Mouse (Mus musculus) heart, embryonic 16.5 days (tissue): ENCODE measurements at regions not wholly inside any gene's neighbourhood (a gene's known extent, or its start where the extent isn't known, plus 50 kb on each side); places are given as distances from the start of the nearest gene placed in this dataset.

Source experiments
- ATAC-seq: fragments of 200-750 bp; cut with Nextera tagmentation; replicated peaks from 2 replicates; pipeline ENCODE4 v1.8.0; 2017; ENCODE audit warnings: moderate number of reproducible peaks; ENCODE audit not compliant: insufficient read depth, low FRiP score; ENCODE audit errors: extremely low read depth
- H3K27ac ChIP-seq: fragments of 300-500 bp; sonication (generic); 2 replicates; pipeline ENCODE4 v1.5.1; 2014; ENCODE audit warnings: mild to moderate bottlenecking, low read length, control low read depth, moderate library complexity
- H3K27me3 ChIP-seq: fragments of 300-500 bp; sonication (generic); 2 replicates; pipeline ENCODE4 v1.6.1; 2014; ENCODE audit warnings: low read length, mixed read lengths; ENCODE audit not compliant: control insufficient read depth, insufficient read depth
- H3K36me3 ChIP-seq: fragments of 300-500 bp; sonication (generic); 2 replicates; pipeline ENCODE4 v1.6.1; 2014; ENCODE audit not compliant: control insufficient read depth, insufficient read depth
- H3K4me1 ChIP-seq: fragments of 300-500 bp; sonication (generic); 2 replicates; pipeline ENCODE4 v1.6.1; 2014; ENCODE audit warnings: low read length, mixed read lengths; ENCODE audit not compliant: control insufficient read depth, insufficient read depth
- H3K4me2 ChIP-seq: fragments of 300-500 bp; sonication (generic); 2 replicates; pipeline ENCODE4 v1.6.1; 2014; ENCODE audit warnings: low read depth, mild to moderate bottlenecking, control low read depth, low read length
- H3K4me3 ChIP-seq: fragments of 300-500 bp; sonication (generic); 2 replicates; pipeline ENCODE4 v1.5.1; 2014; ENCODE audit warnings: mild to moderate bottlenecking, control low read depth, low read length
- H3K9ac ChIP-seq: fragments of 300-500 bp; sonication (generic); 2 replicates; pipeline ENCODE4 v1.6.1; 2014; ENCODE audit warnings: low read length, control low read depth
- H3K9me3 ChIP-seq: fragments of 300-500 bp; sonication (generic); replicated peaks from 2 replicates; pipeline ENCODE4 v1.6.1; 2016; ENCODE audit warnings: low read length; ENCODE audit not compliant: control insufficient read depth
- WGBS: fragments of 180-500 bp; shearing (Covaris S2); extraction: QIAGEN DNeasy Blood & Tissue Kit; methylation state at CpG from one replicate; pipeline ENCODE4 v1.1.7; 2014; 5-methylcytosine and 5-hydroxymethylcytosine counted together

- Histone ChIP-seq H3K4me1 (no peaks in the 10 kb centered on the region), H3K9ac (no peak overlapping the region), H3K27me3 (no peaks in the 10 kb centered on the region), H3K4me3 (no peak overlapping the region), H3K4me2 (no peak overlapping the region), H3K36me3 (no peaks in the 10 kb centered on the region), H3K9me3 (no peaks in the 10 kb centered on the region), H3K27ac (no peak overlapping the region)
- ATAC-seq, result no peak
- WGBS, result 48% methylated on average over 5 of the region's 5 CpGs
These were observed 60.4 kb downstream of the Dact1 start for GRCm38 (mm10) chr12:71370091-71370490.

GRCm38 (mm10) chr12:71371948-71372347 is 62.3 kb downstream of the Dact1 start:
- Histone ChIP-seq H3K27ac (no peak overlapping the region), H3K9ac (no peak overlapping the region), H3K27me3 (no peaks in the 10 kb centered on the region), H3K4me3 (no peak overlapping the region), H3K9me3 (no peaks in the 10 kb centered on the region), H3K4me1 (no peaks in the 10 kb centered on the region), H3K36me3 (no peaks in the 10 kb centered on the region), H3K4me2 (no peak overlapping the region)
- ATAC-seq, result no peak
- 70% methylated on average over 5 of the region's 5 CpGs for WGBS

DNA sequence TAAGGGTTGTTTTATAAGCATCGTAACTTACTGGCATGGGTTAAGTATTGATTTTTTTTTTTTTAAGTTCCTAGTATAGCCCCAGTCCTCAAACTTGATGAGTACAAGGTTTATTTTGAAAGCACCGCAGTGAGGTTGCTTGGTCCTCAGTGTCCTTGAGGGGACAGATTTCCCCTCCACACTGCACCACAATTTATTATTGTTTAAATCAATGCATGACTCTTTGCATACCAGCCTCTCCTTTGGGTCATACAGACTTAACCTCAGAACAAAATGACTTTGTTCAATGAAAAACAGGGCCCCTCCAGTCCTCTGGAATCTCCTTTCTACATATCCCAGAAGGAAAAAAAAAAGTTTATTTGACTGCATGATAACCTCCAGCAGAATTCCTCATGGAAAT is 63.9 kb downstream of the Dact1 start:
- no peaks in the 10 kb centered on the region for H3K36me3 ChIP-seq
- 69% methylated on average over 2 of the region's 2 CpGs for WGBS

GRCm38 (mm10) chr12:71376446-71376845 is 66.8 kb downstream of the Dact1 start:
- Histone ChIP-seq H3K4me1 (no peaks in the 10 kb centered on the region), H3K36me3 (no peaks in the 10 kb centered on the region), H3K4me2 (no peak overlapping the region), H3K27ac (no peak overlapping the region), H3K9me3 (no peaks in the 10 kb centered on the region), H3K27me3 (no peaks in the 10 kb centered on the region), H3K9ac (no peak overlapping the region), H3K4me3 (no peak overlapping the region)
- ATAC-seq, result no peak
- WGBS, result 54% methylated on average over 8 of the region's 8 CpGs

More for the DNA sequence above, 63.9 kb downstream of the Dact1 start:
- Histone ChIP-seq H3K9me3 (no peaks in the 10 kb centered on the region), H3K4me1 (no peaks in the 10 kb centered on the region), H3K27ac (no peak overlapping the region), H3K4me3 (no peak overlapping the region), H3K4me2 (no peak overlapping the region), H3K9ac (no peak overlapping the region), H3K27me3 (no peaks in the 10 kb centered on the region)
- no peak for ATAC-seq

DNA sequence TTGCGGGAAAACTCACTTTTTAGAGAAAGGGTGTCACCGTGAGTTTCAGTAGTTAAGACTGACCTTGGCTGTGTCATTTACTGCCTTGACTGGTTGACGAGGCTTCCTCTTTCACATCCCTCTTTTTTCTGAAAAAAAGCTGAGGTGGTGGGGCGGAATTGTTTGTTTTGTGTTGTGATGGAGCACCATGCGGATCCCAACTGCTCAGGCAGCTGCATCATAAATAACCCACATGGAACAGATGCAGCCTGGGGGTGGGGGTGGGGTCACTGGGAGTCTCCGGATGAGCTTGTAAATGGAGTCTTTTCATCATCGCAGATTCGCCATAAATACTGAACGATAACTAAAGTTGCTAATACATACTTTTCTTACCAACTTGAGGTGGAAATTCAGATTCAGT is 67.3 kb downstream of the Dact1 start:
- 67% methylated on average over 9 of the region's 9 CpGs for WGBS
- no peak for ATAC-seq

DNA sequence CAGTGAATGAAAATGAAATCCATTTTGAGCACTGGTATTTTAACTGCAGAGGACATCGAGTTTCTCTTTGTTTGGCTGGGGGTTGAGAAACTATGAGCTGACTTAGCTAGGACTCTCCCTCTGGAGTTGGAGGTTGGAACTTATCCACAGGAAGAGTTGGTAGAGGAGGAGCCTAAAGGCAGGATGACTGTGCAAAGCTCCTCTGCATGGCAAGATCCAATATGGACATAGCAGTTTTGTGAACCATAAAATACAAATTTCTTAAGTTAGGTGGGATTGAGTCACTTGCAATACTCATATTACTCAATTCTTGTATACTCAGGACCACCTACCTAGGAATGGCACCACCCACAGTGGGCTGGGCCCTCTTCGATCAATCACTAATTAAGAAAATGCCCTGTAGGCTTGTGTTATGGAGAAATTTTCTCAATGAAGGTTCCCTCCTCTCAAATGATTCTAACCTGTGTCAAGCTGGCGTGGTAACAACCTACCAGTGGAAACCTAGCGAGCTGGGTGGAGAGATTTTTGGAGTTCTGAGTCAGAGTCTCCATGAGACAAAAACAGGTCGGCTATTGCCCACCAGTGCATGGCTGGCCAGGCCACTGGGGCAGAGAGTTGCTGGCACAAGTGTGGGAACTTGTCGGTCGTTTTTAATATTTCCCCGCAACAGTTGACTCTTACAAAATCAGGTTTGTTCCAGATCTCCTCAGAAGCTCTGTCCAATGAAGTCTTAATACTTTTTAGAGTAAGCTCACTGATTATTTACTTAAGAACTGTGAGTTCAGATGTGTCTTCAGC is 70.1 kb downstream of the Dact1 start:
- WGBS, result 85% methylated on average over 8 of the region's 8 CpGs

More for the DNA sequence above, 67.3 kb downstream of the Dact1 start:
- no peaks in the 10 kb centered on the region for H3K27me3 ChIP-seq
- H3K4me2 ChIP-seq, result no peak overlapping the region
- no peak overlapping the region for H3K4me3 ChIP-seq
- no peak overlapping the region for H3K27ac ChIP-seq
- no peaks in the 10 kb centered on the region for H3K4me1 ChIP-seq
- H3K9ac ChIP-seq, result no peak overlapping the region
- no peaks in the 10 kb centered on the region for H3K9me3 ChIP-seq
- no peaks in the 10 kb centered on the region for H3K36me3 ChIP-seq

DNA sequence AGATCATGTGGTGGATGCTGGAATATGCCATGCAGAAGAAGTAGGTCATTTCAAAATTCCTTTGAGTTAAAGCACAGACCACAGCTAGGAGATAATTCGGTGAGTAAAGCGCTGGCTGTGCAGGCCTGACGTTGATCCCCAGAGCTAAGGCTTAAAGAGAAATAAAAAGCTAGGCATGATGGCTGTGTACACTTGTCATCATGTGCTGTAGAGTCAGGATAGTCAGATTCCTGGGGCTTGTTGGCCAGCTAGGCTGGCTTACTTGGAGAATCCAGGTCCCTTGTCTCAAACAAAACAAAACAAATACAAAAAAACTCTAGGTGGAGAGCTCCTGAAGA is 70.7 kb downstream of the Dact1 start:
- ATAC-seq, result no peak
- H3K4me3 ChIP-seq, result no peak overlapping the region
- no peak overlapping the region for H3K9ac ChIP-seq
- H3K27ac ChIP-seq, result no peak overlapping the region
- no peaks in the 10 kb centered on the region for H3K27me3 ChIP-seq
- no peak overlapping the region for H3K4me2 ChIP-seq
- no peaks in the 10 kb centered on the region for H3K9me3 ChIP-seq
- H3K4me1 ChIP-seq, result no peaks in the 10 kb centered on the region
- no peaks in the 10 kb centered on the region for H3K36me3 ChIP-seq
- 58% methylated on average over 3 of the region's 3 CpGs for WGBS

More for the DNA sequence above, 70.1 kb downstream of the Dact1 start:
- Histone ChIP-seq H3K27me3 (no peaks in the 10 kb centered on the region), H3K4me1 (no peaks in the 10 kb centered on the region), H3K9ac (no peak overlapping the region), H3K9me3 (no peaks in the 10 kb centered on the region), H3K27ac (no peak overlapping the region), H3K36me3 (no peaks in the 10 kb centered on the region), H3K4me3 (no peak overlapping the region), H3K4me2 (no peak overlapping the region)
- no peak for ATAC-seq

DNA sequence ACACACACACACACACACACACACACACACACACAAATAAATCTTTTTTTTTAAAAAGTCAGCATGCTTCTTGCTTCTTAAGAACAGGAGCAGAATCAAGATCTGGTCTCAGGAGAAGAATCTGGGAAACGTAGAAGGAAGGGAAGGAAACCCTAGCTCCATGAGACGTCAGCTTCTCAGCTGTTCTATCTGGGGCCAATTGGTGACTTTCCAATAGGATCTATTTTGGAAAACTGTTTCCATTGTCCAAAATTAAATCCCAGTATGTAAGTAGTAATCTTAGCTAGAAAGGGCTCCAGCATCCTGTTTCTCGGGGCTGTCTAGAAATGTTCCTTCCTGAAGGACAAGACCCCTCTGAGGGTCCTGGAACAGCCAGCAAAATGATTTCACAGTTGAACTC is 76.6 kb downstream of the Dact1 start:
- Histone ChIP-seq H3K4me3 (no peak overlapping the region), H3K9me3 (no peaks in the 10 kb centered on the region), H3K4me1 (no peaks in the 10 kb centered on the region), H3K9ac (no peak overlapping the region), H3K36me3 (no peaks in the 10 kb centered on the region), H3K4me2 (no peak overlapping the region), H3K27ac (no peak overlapping the region), H3K27me3 (no peaks in the 10 kb centered on the region)
- 69% methylated on average over 3 of the region's 3 CpGs for WGBS
- no peak for ATAC-seq

DNA sequence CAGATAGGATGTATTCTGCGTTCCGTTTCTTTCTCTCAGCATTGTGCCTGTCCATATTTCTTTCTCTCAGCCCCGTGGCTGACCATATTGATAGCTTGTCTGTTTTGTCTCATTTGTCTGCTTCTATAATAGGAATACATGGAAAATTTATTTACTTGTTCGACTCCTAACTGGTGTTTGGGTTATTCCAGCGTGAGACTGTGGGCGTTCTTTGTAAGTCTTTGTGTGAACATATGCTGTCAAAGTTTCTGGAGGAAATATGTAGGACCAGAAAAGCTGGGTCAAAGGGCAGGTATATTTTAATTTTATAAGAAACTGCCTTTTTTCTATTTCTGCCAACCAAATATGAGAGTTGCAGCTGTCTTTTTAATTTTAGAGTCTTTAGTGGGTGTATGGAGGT is 81.8 kb downstream of the Dact1 start:
- Histone ChIP-seq H3K9ac (no peak overlapping the region), H3K4me2 (no peak overlapping the region), H3K4me1 (no peaks in the 10 kb centered on the region), H3K36me3 (no peaks in the 10 kb centered on the region), H3K27ac (no peak overlapping the region), H3K27me3 (no peaks in the 10 kb centered on the region), H3K4me3 (no peak overlapping the region), H3K9me3 (no peaks in the 10 kb centered on the region)
- ATAC-seq, result no peak
- 69% methylated on average over 6 of the region's 6 CpGs for whole genome bisulfite sequencing
